Mouse (Mus musculus): ENCODE results near the gene Spata17. TPM values are rescaled to one million over a fixed set of nuclear protein-coding genes. Genes with fewer than 3 reads are reported as not detected.

Spata17 gene
- polyA plus RNA-seq, 1 experiment, result 0.65 TPM

GRCm38 (mm10) chr1:187053862-187054261 lies 161.4 kb downstream of the Spata17 start:
- Histone ChIP-seq H3K27ac (ENCODE audit: insufficient read depth, low read length) (no peak overlapping the region), H3K4me3 (ENCODE audit: insufficient read depth, low read length) (no peak overlapping the region), H3K4me1 (ENCODE audit: control insufficient read depth, insufficient read depth, low read length) (no peaks in the 10 kb centered on the region; the same call in 1 of the 2 replicates)
- TF ChIP-seq POLR2A (IDR thresholded peaks at IDR 0.05; ENCODE audit: low read depth, low read length) (no peak), CTCF (IDR thresholded peaks at IDR 0.05; ENCODE audit: borderline replicate concordance, insufficient read depth, low read length) (no peak)

DNA sequence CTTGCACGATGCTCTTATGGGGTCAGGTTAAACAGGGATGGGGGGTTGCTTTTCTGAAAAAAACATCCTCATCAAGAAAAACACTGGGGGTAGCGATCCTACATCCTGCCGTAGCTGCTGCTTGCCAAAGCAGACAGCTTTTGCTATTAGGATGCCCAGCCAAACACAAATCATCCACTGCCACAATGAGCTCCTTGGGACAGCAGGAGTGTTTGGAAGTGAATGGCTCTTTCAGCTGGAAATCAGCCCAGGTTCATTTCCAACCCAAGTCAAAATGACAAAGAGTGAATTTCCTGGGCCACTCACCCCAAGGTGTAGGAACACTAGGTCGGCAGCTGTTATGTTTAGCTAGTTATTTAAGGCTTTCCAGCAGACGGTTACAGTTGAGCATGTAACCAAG lies 162.7 kb downstream of the Spata17 start:
- no peak overlapping the region for H3K4me3 ChIP-seq (ENCODE audit: insufficient read depth, low read length)
- TF ChIP-seq POLR2A (IDR thresholded peaks at IDR 0.05; ENCODE audit: low read depth, low read length) (no peak), CTCF (IDR thresholded peaks at IDR 0.05; ENCODE audit: borderline replicate concordance, insufficient read depth, low read length) (no peak)
- no peak overlapping the region for H3K27ac ChIP-seq (ENCODE audit: insufficient read depth, low read length)
- no peaks in the 10 kb centered on the region; the same call in 1 of the 2 replicates for H3K4me1 ChIP-seq (ENCODE audit: control insufficient read depth, insufficient read depth, low read length)

DNA sequence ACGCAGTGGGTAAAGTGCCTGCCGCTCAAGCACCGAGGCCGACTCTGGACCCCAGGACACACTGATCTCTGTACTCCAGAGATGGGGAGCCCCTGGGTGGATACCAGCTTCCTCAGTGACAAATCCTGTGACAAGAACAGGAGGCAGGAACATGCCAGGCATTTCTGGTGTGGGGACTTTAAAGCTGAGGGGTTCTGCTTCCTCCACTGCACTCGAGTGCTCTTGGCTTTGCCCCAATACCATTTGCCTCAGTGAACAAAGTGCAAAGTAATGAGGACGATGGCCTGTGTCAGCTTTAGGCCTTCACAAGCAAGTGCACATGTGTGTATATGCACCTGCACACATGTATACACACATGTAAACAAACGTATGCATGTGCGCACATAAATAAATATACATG lies 164.0 kb downstream of the Spata17 start:
- H3K4me1 ChIP-seq (ENCODE audit: control insufficient read depth, insufficient read depth, low read length), result no peaks in the 10 kb centered on the region; the same call in 1 of the 2 replicates
- H3K4me3 ChIP-seq (ENCODE audit: insufficient read depth, low read length), result no peak overlapping the region
- H3K27ac ChIP-seq (ENCODE audit: insufficient read depth, low read length), result no peak overlapping the region
- no peak for TF ChIP-seq POLR2A (IDR thresholded peaks at IDR 0.05; ENCODE audit: low read depth, low read length)
- no peak for TF ChIP-seq CTCF (IDR thresholded peaks at IDR 0.05; ENCODE audit: borderline replicate concordance, insufficient read depth, low read length)

DNA sequence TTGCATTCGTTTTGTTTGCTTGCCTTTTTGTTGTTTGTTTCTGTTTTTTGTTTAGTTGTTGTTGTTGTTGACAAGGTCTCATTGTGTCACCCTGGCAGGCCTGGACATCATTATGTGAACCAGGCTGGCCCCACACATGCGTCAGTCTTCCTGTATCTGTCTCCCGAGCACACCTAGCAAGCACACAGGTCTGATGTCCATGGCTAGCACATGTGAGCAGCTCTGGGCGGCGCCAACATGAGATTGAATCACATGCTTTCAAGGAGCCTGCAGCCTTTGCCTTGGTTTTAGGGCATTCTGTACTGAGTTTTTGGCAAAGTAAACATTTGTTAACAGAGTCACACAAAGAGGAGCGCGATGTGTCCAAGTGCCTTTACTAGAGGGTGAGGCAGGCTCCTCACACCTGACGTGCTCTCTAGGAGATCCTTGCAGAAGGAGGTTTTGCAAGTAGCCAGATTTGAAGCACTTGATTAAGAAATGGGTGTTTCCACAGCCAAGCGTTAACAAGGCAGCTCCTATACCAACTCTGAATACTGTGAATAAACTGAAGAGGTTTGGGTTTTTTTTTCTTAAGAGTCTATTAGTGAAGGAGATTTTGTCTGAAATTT lies 166.5 kb downstream of the Spata17 start:
- no peak for TF ChIP-seq CTCF (IDR thresholded peaks at IDR 0.05; ENCODE audit: borderline replicate concordance, insufficient read depth, low read length)
- no peak for TF ChIP-seq POLR2A (IDR thresholded peaks at IDR 0.05; ENCODE audit: low read depth, low read length)
- H3K4me1 ChIP-seq (ENCODE audit: control insufficient read depth, insufficient read depth, low read length), result no peaks in the 10 kb centered on the region; the same call in 1 of the 2 replicates
- H3K4me3 ChIP-seq (ENCODE audit: insufficient read depth, low read length), result no peak overlapping the region
- no peak overlapping the region for H3K27ac ChIP-seq (ENCODE audit: insufficient read depth, low read length)

GRCm38 (mm10) chr1:187044726-187045125 lies 170.5 kb downstream of the Spata17 start:
- H3K4me3 ChIP-seq (ENCODE audit: insufficient read depth, low read length), result no peak overlapping the region
- no peak for TF ChIP-seq CTCF (IDR thresholded peaks at IDR 0.05; ENCODE audit: borderline replicate concordance, insufficient read depth, low read length)
- TF ChIP-seq POLR2A (IDR thresholded peaks at IDR 0.05; ENCODE audit: low read depth, low read length), result no peak
- H3K4me1 ChIP-seq (ENCODE audit: control insufficient read depth, insufficient read depth, low read length), result no peaks in the 10 kb centered on the region
- no peak overlapping the region for H3K27ac ChIP-seq (ENCODE audit: insufficient read depth, low read length)

GRCm38 (mm10) chr1:187039801-187040200 lies 175.5 kb downstream of the Spata17 start:
- H3K27ac ChIP-seq (ENCODE audit: insufficient read depth, low read length), result no peak overlapping the region
- H3K4me3 ChIP-seq (ENCODE audit: insufficient read depth, low read length), result no peak overlapping the region
- H3K4me1 ChIP-seq (ENCODE audit: control insufficient read depth, insufficient read depth, low read length), result no peaks in the 10 kb centered on the region
- TF ChIP-seq POLR2A (IDR thresholded peaks at IDR 0.05; ENCODE audit: low read depth, low read length) (no peak), CTCF (IDR thresholded peaks at IDR 0.05; ENCODE audit: borderline replicate concordance, insufficient read depth, low read length) (no peak)

- TF ChIP-seq CTCF (IDR thresholded peaks at IDR 0.05; ENCODE audit: borderline replicate concordance, insufficient read depth, low read length) (no peak), POLR2A (IDR thresholded peaks at IDR 0.05; ENCODE audit: low read depth, low read length) (no peak)
- no peak overlapping the region for H3K27ac ChIP-seq (ENCODE audit: insufficient read depth, low read length)
- H3K4me3 ChIP-seq (ENCODE audit: insufficient read depth, low read length), result no peak overlapping the region
- H3K4me1 ChIP-seq (ENCODE audit: control insufficient read depth, insufficient read depth, low read length), result no peaks in the 10 kb centered on the region
Measured at GRCm38 (mm10) chr1:187035785-187036184, 179.5 kb downstream of the Spata17 start.

DNA sequence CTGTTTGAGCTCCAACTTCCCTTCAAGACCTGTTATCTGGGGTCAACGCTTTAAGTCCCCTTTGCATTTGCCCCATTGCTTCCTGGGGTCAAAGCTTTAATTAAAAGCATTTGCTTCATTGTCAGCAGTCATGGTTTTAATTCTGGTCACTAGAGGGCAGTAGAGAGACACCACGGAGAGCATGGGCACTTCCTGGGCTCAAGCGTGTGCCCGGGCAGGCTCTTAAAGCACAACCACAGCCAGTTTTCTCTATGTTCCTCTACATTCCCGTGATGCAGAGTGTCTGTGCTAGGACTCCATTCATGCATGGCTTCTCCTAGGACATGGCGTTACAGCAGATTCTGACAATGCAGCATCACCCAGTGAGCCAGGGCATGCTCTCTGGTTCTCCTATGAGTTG lies 183.5 kb downstream of the Spata17 start:
- Histone ChIP-seq H3K27ac (ENCODE audit: insufficient read depth, low read length) (no peak overlapping the region), H3K4me1 (ENCODE audit: control insufficient read depth, insufficient read depth, low read length) (no peaks in the 10 kb centered on the region), H3K4me3 (ENCODE audit: insufficient read depth, low read length) (no peak overlapping the region)
- peak; percentile 32; the same call in 1 of the 2 replicates for TF ChIP-seq CTCF (IDR thresholded peaks at IDR 0.05; ENCODE audit: borderline replicate concordance, insufficient read depth, low read length)
- TF ChIP-seq POLR2A (IDR thresholded peaks at IDR 0.05; ENCODE audit: low read depth, low read length), result no peak

GRCm38 (mm10) chr1:187028841-187029240 lies 186.4 kb downstream of the Spata17 start:
- Histone ChIP-seq H3K4me1 (ENCODE audit: control insufficient read depth, insufficient read depth, low read length) (no peaks in the 10 kb centered on the region), H3K27ac (ENCODE audit: insufficient read depth, low read length) (no peak overlapping the region), H3K4me3 (ENCODE audit: insufficient read depth, low read length) (no peak overlapping the region)
- TF ChIP-seq POLR2A (IDR thresholded peaks at IDR 0.05; ENCODE audit: low read depth, low read length) (no peak), CTCF (IDR thresholded peaks at IDR 0.05; ENCODE audit: borderline replicate concordance, insufficient read depth, low read length) (no peak)

DNA sequence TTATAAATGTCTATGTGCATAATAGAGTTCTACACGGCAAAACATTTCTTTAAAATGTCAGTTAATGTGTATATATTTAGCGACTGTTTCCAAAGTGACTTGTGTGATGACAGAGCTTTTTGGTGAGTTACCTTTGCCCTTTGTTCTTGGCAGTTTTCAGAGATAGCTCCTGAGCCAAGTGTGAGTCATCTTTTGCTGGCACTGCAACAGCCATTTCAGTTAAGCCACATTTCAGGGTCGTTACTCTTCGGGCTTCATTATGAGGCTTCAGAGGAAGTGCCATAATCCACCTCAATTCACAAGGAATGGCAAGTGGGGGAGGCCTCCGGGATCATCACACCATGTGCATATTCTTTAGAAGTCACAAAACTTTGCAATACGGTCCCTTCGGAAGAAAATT lies 195.3 kb downstream of the Spata17 start:
- TF ChIP-seq CTCF (IDR thresholded peaks at IDR 0.05; ENCODE audit: borderline replicate concordance, insufficient read depth, low read length), result no peak
- TF ChIP-seq POLR2A (IDR thresholded peaks at IDR 0.05; ENCODE audit: low read depth, low read length), result no peak
- Histone ChIP-seq H3K4me1 (ENCODE audit: control insufficient read depth, insufficient read depth, low read length) (peaks cover 3% of the 10 kb centered on the region; the same call in 1 of the 2 replicates), H3K4me3 (ENCODE audit: insufficient read depth, low read length) (no peak overlapping the region), H3K27ac (ENCODE audit: insufficient read depth, low read length) (no peak overlapping the region)
